Mouse (Mus musculus) spleen, postnatal 4 days (tissue): Measurements from ENCODE around the gene Magea3.
"Not testable (repeated sequence)": the region's sequence is repeated elsewhere in the genome, so short reads cannot be mapped to it uniquely, and the experiment has no call there.

Experiments used
- DNase-seq, 2 experiments: peaks; one replicate each; pipeline ENCODE4 v3.0.0; 2022; ENCODE audit warnings: low spot score in 2 of 2

Gene Magea3

DNA sequence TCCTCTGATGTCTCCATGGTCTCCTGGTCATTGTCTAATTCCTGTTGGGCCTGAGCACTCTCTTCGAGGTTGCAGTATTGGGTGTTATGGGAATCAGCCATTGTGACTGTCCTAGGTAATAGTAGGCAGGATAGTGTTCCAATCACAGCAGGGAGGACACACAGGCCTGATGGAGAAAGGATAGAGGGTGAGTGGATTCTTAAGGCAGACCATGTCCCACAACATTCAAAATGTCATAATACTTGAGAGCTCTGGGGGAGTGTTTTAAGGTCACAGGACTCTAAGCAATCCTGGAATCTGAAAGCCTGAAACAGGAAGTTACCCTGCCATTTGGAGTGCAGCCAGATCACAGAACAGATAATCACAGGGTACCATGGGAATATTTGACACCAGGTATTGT, at the start of gene Magea3:
Gene Magea3, minus strand, starts transcription at position 101 of the 400 bp plus-strand sequence.
- DNase-seq, result not testable (repeated sequence)

GRCm38 (mm10) chrX:154995750-154996149, 46.4 kb upstream of the Magea3 start, which contains the start of gene Magea8:
TSS of gene Magea8 (minus strand) at chrX:154995850.
- not testable (repeated sequence) for DNase-seq

DNA sequence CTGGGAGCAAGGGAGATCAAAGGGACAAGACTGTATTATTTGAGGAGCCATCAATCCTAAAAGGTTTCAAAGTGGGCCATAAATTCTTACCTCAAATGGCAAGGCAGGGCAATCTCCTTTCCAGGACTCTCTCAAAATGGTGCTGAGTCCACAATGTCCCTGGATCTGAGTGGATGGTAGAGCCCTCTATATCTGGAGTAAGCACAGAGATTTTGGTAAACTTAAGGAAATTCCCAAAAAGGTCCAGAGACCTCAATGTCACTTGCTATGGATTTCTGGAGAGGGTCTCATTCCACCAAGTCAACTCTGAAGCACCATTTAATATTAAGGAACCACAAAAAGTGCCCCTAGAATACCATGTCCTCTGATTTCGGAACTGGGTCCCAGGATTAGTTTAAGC, 13.4 kb downstream of the Magea3 start, which contains the start of gene Magea6:
Gene Magea6, minus strand, starts transcription at position 101 of the 400 bp plus-strand sequence.
- not testable (repeated sequence) for DNase-seq
